ENCODE assay signal across 1 mouse cellular context in the genomic region with DNA sequence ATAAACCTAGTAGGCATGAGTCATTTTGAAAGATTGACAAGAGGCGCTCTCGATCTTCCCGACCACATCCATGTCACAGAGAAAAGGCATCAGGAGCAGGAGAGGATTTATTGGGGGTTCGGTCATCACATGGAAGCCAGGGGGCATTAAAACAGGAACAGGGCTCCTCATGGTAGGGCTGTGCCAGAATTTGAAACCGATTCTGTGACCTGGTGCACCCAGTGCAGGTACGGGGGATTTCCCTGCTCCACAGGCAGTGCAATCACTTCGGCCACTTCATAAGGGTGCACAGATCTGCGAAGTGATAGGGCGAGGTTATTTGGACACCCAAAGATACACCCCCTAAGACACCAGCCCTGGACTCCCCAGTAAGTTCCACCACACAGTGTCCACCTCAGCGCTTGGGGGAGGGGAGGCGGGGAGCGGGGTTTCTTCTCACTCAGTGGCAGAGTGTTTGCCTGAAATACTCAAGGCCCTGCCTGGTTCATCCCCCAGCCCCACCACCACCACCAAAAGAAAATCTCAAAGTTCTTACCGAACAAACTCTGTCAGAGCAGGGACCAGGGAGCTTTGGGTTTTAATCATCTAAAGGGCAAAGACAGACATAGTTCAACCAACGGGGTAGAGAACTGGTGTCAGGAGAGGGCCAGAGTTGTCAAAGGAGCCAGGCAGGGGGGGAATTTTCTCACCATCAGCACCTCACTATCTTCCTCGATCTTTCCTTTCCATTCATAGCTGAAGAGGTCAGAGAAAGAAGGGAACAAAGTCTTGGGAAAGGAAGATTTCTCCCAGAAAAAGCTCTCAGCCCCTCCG.
TF ChIP-seq lines count a peak whose summit lies in the region.

No protein-coding gene starts in this region.

TF ChIP-seq in CH12.LX, 34 proteins besides CTCF, POLR2A, EP300 and RAD21 (continued from another document):
- no peak for TF ChIP-seq RCOR1 (conservative IDR thresholded peaks at IDR 0.05; ENCODE audit: low read depth, low read length)
- no peak for TF ChIP-seq PAX5 (IDR thresholded peaks at IDR 0.05; ENCODE audit: low read length)
- TF ChIP-seq MAFK (IDR thresholded peaks at IDR 0.05; ENCODE audit: insufficient replicate concordance, low read length) = no peak
- 0 out of 2 replicates have a peak, but pooled peaks have one; percentile 9 for TF ChIP-seq CHD2 (IDR thresholded peaks at IDR 0.05; ENCODE audit: low read length)
- peak; percentile 74; the same call in 1 of the 2 replicates for TF ChIP-seq MYC (IDR thresholded peaks at IDR 0.05; ENCODE audit: low read depth, low read length)
- no peak for TF ChIP-seq BHLHE40 (IDR thresholded peaks at IDR 0.05; ENCODE audit: low read depth, low read length)
- TF ChIP-seq CHD1 (IDR thresholded peaks at IDR 0.05; ENCODE audit: low read depth, low read length) = no peak
- no peak for TF ChIP-seq USF2 (conservative IDR thresholded peaks at IDR 0.05; ENCODE audit: low read depth, low read length)
- TF ChIP-seq TCF12 (IDR thresholded peaks at IDR 0.05; ENCODE audit: low read depth, low read length) = no peak
- no peak for TF ChIP-seq GABPA (IDR thresholded peaks at IDR 0.05; ENCODE audit: insufficient replicate concordance, low read depth, low read length)
- no peak for TF ChIP-seq ZKSCAN1 (IDR thresholded peaks at IDR 0.05; ENCODE audit: borderline replicate concordance, low read depth, low read length)
- no peak for TF ChIP-seq NELFE (IDR thresholded peaks at IDR 0.05; ENCODE audit: low read depth, low read length)
- peak; percentile 32; the same call in 1 of the 2 replicates for TF ChIP-seq POLR2AphosphoS2 (IDR thresholded peaks at IDR 0.05; ENCODE audit: low read depth, low read length)
- peak; percentile 57; the same call in 1 of the 2 replicates for TF ChIP-seq MAX (IDR thresholded peaks at IDR 0.05; ENCODE audit: low read length)
- TF ChIP-seq USF1 (IDR thresholded peaks at IDR 0.05; ENCODE audit: low read depth, low read length) = no peak
- TF ChIP-seq MAZ (IDR thresholded peaks at IDR 0.05; ENCODE audit: low read depth, low read length) = no peak
- peak; percentile 53; the same call in 1 of the 2 replicates for TF ChIP-seq MXI1 (IDR thresholded peaks at IDR 0.05; ENCODE audit: low read depth, low read length)
- TF ChIP-seq ZC3H11A (IDR thresholded peaks at IDR 0.05; ENCODE audit: low read depth, low read length) = no peak
- TF ChIP-seq ELF1 (IDR thresholded peaks at IDR 0.05; ENCODE audit: low read depth, low read length) = 0 out of 2 replicates have a peak, but pooled peaks have one; percentile 25
- no peak for TF ChIP-seq TBP (conservative IDR thresholded peaks at IDR 0.05; ENCODE audit: low read depth, low read length)
- TF ChIP-seq HCFC1 (IDR thresholded peaks at IDR 0.05; ENCODE audit: low read depth, low read length) = no peak; the same call in 1 of the 2 replicates
- no peak for TF ChIP-seq JUN (IDR thresholded peaks at IDR 0.05; ENCODE audit: insufficient read depth, low read depth, low read length)
- no peak for TF ChIP-seq UBTF (IDR thresholded peaks at IDR 0.05; ENCODE audit: low read depth, low read length)
- TF ChIP-seq ETS1 (conservative IDR thresholded peaks at IDR 0.05; ENCODE audit: low read depth, low read length) = no peak
- TF ChIP-seq KAT2A (IDR thresholded peaks at IDR 0.05; ENCODE audit: insufficient replicate concordance, low read length) = no peak
- TF ChIP-seq ZNF384 (IDR thresholded peaks at IDR 0.05; ENCODE audit: low read depth, low read length) = no peak
- TF ChIP-seq MEF2A (IDR thresholded peaks at IDR 0.05; ENCODE audit: borderline replicate concordance, low read depth, low read length) = no peak
